ENCODE assay signal across 12 mouse cellular contexts in the genomic region with DNA sequence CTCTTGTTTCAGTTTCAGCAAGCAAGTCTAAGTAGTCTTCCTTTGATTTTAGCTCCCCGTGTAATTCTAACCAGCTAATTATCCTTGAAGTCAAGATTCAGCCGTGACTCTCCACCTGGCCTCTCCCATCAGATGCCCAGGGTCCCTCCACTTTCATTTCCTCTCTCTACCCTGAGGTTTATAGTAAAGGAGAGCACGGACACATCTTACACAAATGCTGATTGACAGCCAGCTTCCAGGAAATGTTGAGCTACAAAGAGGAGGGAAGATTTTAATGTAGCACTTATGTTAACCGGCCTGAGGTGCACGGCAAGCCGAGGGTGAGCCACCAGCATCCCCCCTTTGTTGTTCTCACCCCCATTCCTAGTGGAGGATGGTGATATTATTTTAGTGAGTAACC. TPM values are rescaled to one million over a fixed set of nuclear protein-coding genes. Genes with fewer than 3 reads are reported as not detected.
DNase-seq lines count a peak whose midpoint lies in the region; ATAC-seq lines count a peak whose summit lies in the region.
"Had no signal": no experiment of that assay in that cellular context is flagged by ENCODE, and none has a peak within 500 bp of the region (broad histone marks: within the 10 kb centered on the region; RNA-seq: fewer than 3 reads in every experiment).

No protein-coding gene starts in this region.

- WGBS in liver, embryonic 13.5 days (ENCODE audit: insufficient replicate concordance) = 47% methylated on average over 6 of the region's 6 CpGs
- WGBS in liver, embryonic 11.5 days = 40% methylated on average over 6 of the region's 6 CpGs
- 3% methylated on average over 6 of the region's 6 CpGs for WGBS in embryonic facial prominence, embryonic 11.5 days
- WGBS in hindbrain, embryonic 10.5 days = 6% methylated on average over 6 of the region's 6 CpGs
- WGBS in midbrain, embryonic 15.5 days = 7% methylated on average over 6 of the region's 6 CpGs

- DNase-seq in liver, embryonic 13.5 days = no peak
- DNase-seq in liver, embryonic 11.5 days (ENCODE audit: low spot score) = no peak
- DNase-seq in embryonic facial prominence, embryonic 11.5 days (ENCODE audit: low spot score) = peak; percentile 40
- peak; percentile 12 for DNase-seq in hindbrain, embryonic 10.5 days (ENCODE audit: low spot score)
- DNase-seq in cerebellum, adult 11 months = no peak
- no peak for DNase-seq in thymus, postnatal 25 days
- DNase-seq in ovary, postnatal 10 days (ENCODE audit: low spot score) = no peak
- DNase-seq: adrenal gland, postnatal 10 days; cerebellum, postnatal 25 days; gastrocnemius, postnatal 14 days; right cerebral cortex, postnatal 25 days had no signal

- peaks cover 47% of the 10 kb centered on the region for H3K4me1 ChIP-seq in liver, embryonic 13.5 days (replicated peaks)
- H3K4me1 ChIP-seq in liver, embryonic 11.5 days (replicated peaks; ENCODE audit: control insufficient read depth, insufficient read depth, low read length) = peaks cover 13% of the 10 kb centered on the region
- no peaks in the 10 kb centered on the region; the same call in none of the 2 replicates for H3K4me1 ChIP-seq in embryonic facial prominence, embryonic 11.5 days (ENCODE audit: control insufficient read depth, insufficient read depth, low read length)
- H3K4me1 ChIP-seq in hindbrain, embryonic 10.5 days (replicated peaks) = peaks cover 60% of the 10 kb centered on the region
- peaks cover 43% of the 10 kb centered on the region for H3K4me1 ChIP-seq in midbrain, embryonic 15.5 days

- peaks cover 27% of the 10 kb centered on the region for H3K27me3 ChIP-seq in liver, embryonic 13.5 days
- peaks cover 25% of the 10 kb centered on the region for H3K27me3 ChIP-seq in liver, embryonic 11.5 days (replicated peaks; ENCODE audit: control insufficient read depth, insufficient read depth, low read length)
- no peaks in the 10 kb centered on the region; the same call in 1 of the 2 replicates for H3K27me3 ChIP-seq in embryonic facial prominence, embryonic 11.5 days (ENCODE audit: control insufficient read depth, insufficient read depth, low read length)
- peaks cover 10% of the 10 kb centered on the region for H3K27me3 ChIP-seq in hindbrain, embryonic 10.5 days (ENCODE audit: insufficient read depth, poor library complexity, severe bottlenecking)
- H3K27me3 ChIP-seq in midbrain, embryonic 15.5 days (replicated peaks) = no peaks in the 10 kb centered on the region

- H3K36me3 ChIP-seq in liver, embryonic 13.5 days = no peaks in the 10 kb centered on the region
- H3K36me3 ChIP-seq in liver, embryonic 11.5 days (ENCODE audit: control insufficient read depth, insufficient read depth, low read length) = no peaks in the 10 kb centered on the region
- no peaks in the 10 kb centered on the region for H3K36me3 ChIP-seq in embryonic facial prominence, embryonic 11.5 days (replicated peaks; ENCODE audit: control insufficient read depth, insufficient read depth, low read depth, low read length)
- H3K36me3 ChIP-seq in hindbrain, embryonic 10.5 days = peaks cover 7% of the 10 kb centered on the region; the same call in 1 of the 2 replicates
- H3K36me3 ChIP-seq in midbrain, embryonic 15.5 days (replicated peaks) = no peaks in the 10 kb centered on the region

- no peaks in the 10 kb centered on the region for H3K9me3 ChIP-seq in liver, embryonic 13.5 days (replicated peaks)
- H3K9me3 ChIP-seq in liver, embryonic 11.5 days (ENCODE audit: control insufficient read depth, low read length) = no peaks in the 10 kb centered on the region
- H3K9me3 ChIP-seq in embryonic facial prominence, embryonic 11.5 days (replicated peaks; ENCODE audit: control insufficient read depth, low read length) = no peaks in the 10 kb centered on the region
- no peaks in the 10 kb centered on the region for H3K9me3 ChIP-seq in hindbrain, embryonic 10.5 days
- no peaks in the 10 kb centered on the region for H3K9me3 ChIP-seq in midbrain, embryonic 15.5 days

- H3K27ac ChIP-seq in liver, embryonic 13.5 days = no peak overlapping the region
- no peak overlapping the region for H3K27ac ChIP-seq in liver, embryonic 11.5 days (ENCODE audit: low read depth, low read length)
- H3K27ac ChIP-seq in embryonic facial prominence, embryonic 11.5 days (replicated peaks; ENCODE audit: low read depth, low read length) = no peak overlapping the region
- H3K27ac ChIP-seq in hindbrain, embryonic 10.5 days = peak overlapping the region; percentile 97
- H3K27ac ChIP-seq in midbrain, embryonic 15.5 days = 0 out of 2 replicates have a peak overlapping the region, but pooled peaks have one; percentile 22

- no peak overlapping the region for H3K4me3 ChIP-seq in liver, embryonic 13.5 days (replicated peaks)
- H3K4me3 ChIP-seq in liver, embryonic 11.5 days (ENCODE audit: low read depth, low read length) = no peak overlapping the region
- peak overlapping the region; percentile 68 for H3K4me3 ChIP-seq in embryonic facial prominence, embryonic 11.5 days (ENCODE audit: low read depth, low read length)
- H3K4me3 ChIP-seq in hindbrain, embryonic 10.5 days = peak overlapping the region; percentile 93
- peak overlapping the region; percentile 70 for H3K4me3 ChIP-seq in midbrain, embryonic 15.5 days

- H3K9ac ChIP-seq in liver, embryonic 13.5 days = no peak overlapping the region
- H3K9ac ChIP-seq in liver, embryonic 11.5 days (ENCODE audit: low read depth, low read length) = no peak overlapping the region
- peak overlapping the region; percentile 44 for H3K9ac ChIP-seq in embryonic facial prominence, embryonic 11.5 days (replicated peaks; ENCODE audit: low read length)
- peak overlapping the region; percentile 33 for H3K9ac ChIP-seq in midbrain, embryonic 15.5 days

- ATAC-seq in liver, embryonic 13.5 days (ENCODE audit: low read depth) = no peak
- no peak for ATAC-seq in liver, embryonic 11.5 days (replicated peaks; ENCODE audit: low FRiP score)
- no peak for ATAC-seq in embryonic facial prominence, embryonic 11.5 days (replicated peaks; ENCODE audit: insufficient number of reproducible peaks, low FRiP score, low TSS enrichment, low read depth)
- no peak for ATAC-seq in midbrain, embryonic 15.5 days (replicated peaks)

- H3K4me2 ChIP-seq in liver, embryonic 13.5 days = 0 out of 2 replicates have a peak overlapping the region, but pooled peaks have one; percentile 91
- H3K4me2 ChIP-seq in liver, embryonic 11.5 days = no peak overlapping the region
- peak overlapping the region; percentile 36 for H3K4me2 ChIP-seq in embryonic facial prominence, embryonic 11.5 days (ENCODE audit: low read depth, low read length)
- H3K4me2 ChIP-seq in midbrain, embryonic 15.5 days = peak overlapping the region; percentile 76

RNA-seq across cellular contexts. Expression of a gene that starts 4.0 kb away (rescaled TPM):
- polyA plus RNA-seq in liver, embryonic 13.5 days (2015; fragmentation: Nextera tagmentation; extraction: Ambion mirVana) = 0.09 and 0.10 TPM in 2 replicates
- polyA plus RNA-seq in liver, embryonic 11.5 days (2014; fragmentation: Nextera tagmentation; extraction: Ambion mirVana) = 1.3 and 1.4 TPM in 2 replicates
- 19.4 and 20.9 TPM in 2 replicates for polyA plus RNA-seq in embryonic facial prominence, embryonic 11.5 days (2014; fragmentation: Nextera tagmentation; extraction: Ambion mirVana)
- polyA plus RNA-seq in hindbrain, embryonic 10.5 days (2016; fragmentation: Nextera tagmentation; extraction: Ambion mirVana) = 24.3 and 29.7 TPM in 2 replicates
- polyA plus RNA-seq in midbrain, embryonic 15.5 days (2015; fragmentation: Nextera tagmentation; extraction: Ambion mirVana) = 24.3 and 30.0 TPM in 2 replicates

Comparison
In these comparisons a context has a peak if more than half of its experiments do, and no peak if none do; other contexts are left out.
1. DNase-seq: peak in embryonic facial prominence, embryonic 11.5 days (single experiment) and hindbrain, embryonic 10.5 days (single experiment); none in liver, embryonic 13.5 days (single experiment), liver, embryonic 11.5 days (single experiment), cerebellum, adult 11 months (single experiment), thymus, postnatal 25 days (single experiment) and ovary, postnatal 10 days (single experiment).
2. H3K27ac ChIP-seq: peak in hindbrain, embryonic 10.5 days (single experiment) and midbrain, embryonic 15.5 days (single experiment); none in liver, embryonic 13.5 days (single experiment), liver, embryonic 11.5 days (single experiment) and embryonic facial prominence, embryonic 11.5 days (single experiment).
3. H3K4me3 ChIP-seq: peak in embryonic facial prominence, embryonic 11.5 days (single experiment), hindbrain, embryonic 10.5 days (single experiment) and midbrain, embryonic 15.5 days (single experiment); none in liver, embryonic 13.5 days (single experiment) and liver, embryonic 11.5 days (single experiment).
4. H3K9ac ChIP-seq: peak in embryonic facial prominence, embryonic 11.5 days (single experiment) and midbrain, embryonic 15.5 days (single experiment); none in liver, embryonic 13.5 days (single experiment) and liver, embryonic 11.5 days (single experiment).